Mouse (Mus musculus) megakaryocyte, embryonic 14.5 days (primary cell): ENCODE results near the gene Olfr215. TPM values are rescaled to one million over a fixed set of nuclear protein-coding genes. Genes with fewer than 3 reads are reported as not detected.
A peak's percentile ranks its signal among the peaks of the same experiment; 100 is the strongest.
"Not testable (repeated sequence)": the region's sequence is repeated elsewhere in the genome, so short reads cannot be mapped to it uniquely, and the experiment has no call there.

Source experiments
- H3K27me3 ChIP-seq: replicated peaks from 2 replicates; pipeline ENCODE3; 2012; ENCODE audit warnings: inconsistent platforms
- H3K36me3 ChIP-seq: replicated peaks from 2 replicates; pipeline ENCODE3; 2012; ENCODE audit warnings: low read length, inconsistent platforms, mixed read lengths
- H3K4me1 ChIP-seq: 2 replicates; pipeline ENCODE4 v1.6.1; 2012; ENCODE audit warnings: inconsistent platforms
- H3K4me3 ChIP-seq: replicated peaks from 2 replicates; pipeline ENCODE3; 2012; ENCODE audit warnings: moderate library complexity, mild to moderate bottlenecking, inconsistent platforms
- H3K9me3 ChIP-seq: 2 replicates; pipeline ENCODE4 v1.6.1; 2012; ENCODE audit warnings: inconsistent platforms
- FLI1 ChIP-seq: IDR thresholded peaks from 2 replicates; pipeline ENCODE4 v1.6.1; 2012; ENCODE audit warnings: low read length, inconsistent platforms, mixed read lengths
- GATA1 ChIP-seq: IDR thresholded peaks from 3 replicates; pipeline ENCODE4 v1.6.1; 2012; ENCODE audit warnings: mixed read lengths, low read length, inconsistent platforms, borderline replicate concordance
- polyA plus RNA-seq: library from polyadenylated mRNA; stranded (reverse); fragments of >175 nt; gene quantifications from 2 replicates; pipeline ENCODE4 v1.2.3, GENCODE M21; 2012; ENCODE audit warnings: low replicate concordance; ENCODE audit not compliant: insufficient read depth

The Olfr215 gene
- polyA plus RNA-seq, result not detected in 2 replicates

GRCm38 (mm10) chr6:116584095-116584494 is at the start of gene Olfr215:
TSS of gene Olfr215 (minus strand) at chr6:116584195.
- H3K36me3 ChIP-seq, result no peaks in the 10 kb centered on the region
- no peaks in the 10 kb centered on the region for H3K9me3 ChIP-seq
- H3K4me3 ChIP-seq, result no peak within 1 kb of the TSS
- peaks cover 3% of the 10 kb centered on the region; the same call in 1 of the 2 replicates for H3K4me1 ChIP-seq
- TF ChIP-seq GATA1, result no peak
- TF ChIP-seq FLI1, result no peak
- H3K27me3 ChIP-seq, result peaks cover 13% of the 10 kb centered on the region

- peaks cover under 1% of the 10 kb centered on the region for H3K36me3 ChIP-seq
- peaks cover 82% of the 10 kb centered on the region for H3K4me1 ChIP-seq
- H3K27me3 ChIP-seq, result no peaks in the 10 kb centered on the region
- no peak overlapping the region for H3K4me3 ChIP-seq
- TF ChIP-seq FLI1 (no peak), GATA1 (no peak)
- H3K9me3 ChIP-seq, result no peaks in the 10 kb centered on the region
Measured at GRCm38 (mm10) chr6:116632129-116632528, 48.1 kb upstream of the Olfr215 start.

- H3K4me1 ChIP-seq, result peaks cover 75% of the 10 kb centered on the region
- H3K4me3 ChIP-seq, result peak overlapping the region; percentile 77
- no peak for TF ChIP-seq FLI1
- TF ChIP-seq GATA1, result no peak
- H3K9me3 ChIP-seq, result no peaks in the 10 kb centered on the region
- peaks cover 11% of the 10 kb centered on the region for H3K36me3 ChIP-seq
- no peaks in the 10 kb centered on the region for H3K27me3 ChIP-seq
Measured at GRCm38 (mm10) chr6:116629766-116630165, 45.8 kb upstream of the Olfr215 start.

GRCm38 (mm10) chr6:116628539-116629171 is 44.7 kb upstream of the Olfr215 start, which contains the start of gene Zfp422:
TSS of gene Zfp422 (minus strand) at chr6:116628999.
- peak within 1 kb of the TSS; percentile 96 for H3K4me3 ChIP-seq
- H3K36me3 ChIP-seq, result peaks cover 15% of the 10 kb centered on the region
- peaks cover 73% of the 10 kb centered on the region for H3K4me1 ChIP-seq
- TF ChIP-seq GATA1 (no peak), FLI1 (no peak)
- H3K9me3 ChIP-seq, result no peaks in the 10 kb centered on the region
- no peaks in the 10 kb centered on the region for H3K27me3 ChIP-seq

- H3K36me3 ChIP-seq, result peaks cover 15% of the 10 kb centered on the region
- TF ChIP-seq GATA1 (no peak), FLI1 (no peak)
- no peaks in the 10 kb centered on the region for H3K9me3 ChIP-seq
- peaks cover 78% of the 10 kb centered on the region for H3K4me1 ChIP-seq
- peak overlapping the region; percentile 96 for H3K4me3 ChIP-seq
- H3K27me3 ChIP-seq, result no peaks in the 10 kb centered on the region
Measured at GRCm38 (mm10) chr6:116628095-116628494, 44.1 kb upstream of the Olfr215 start.

GRCm38 (mm10) chr6:116626417-116626816 is 42.4 kb upstream of the Olfr215 start:
- H3K27me3 ChIP-seq, H3K4me3 ChIP-seq, H3K9me3 ChIP-seq: not testable (repeated sequence)
- peaks cover 85% of the 10 kb centered on the region for H3K4me1 ChIP-seq
- peaks cover 15% of the 10 kb centered on the region for H3K36me3 ChIP-seq

- H3K36me3 ChIP-seq, result peaks cover 9% of the 10 kb centered on the region
- peak overlapping the region; percentile 74 for H3K4me3 ChIP-seq
- H3K27me3 ChIP-seq, result no peaks in the 10 kb centered on the region
- H3K9me3 ChIP-seq, result no peaks in the 10 kb centered on the region
- H3K4me1 ChIP-seq, result peaks cover 77% of the 10 kb centered on the region
- peak; percentile 72 for TF ChIP-seq FLI1
- no peak for TF ChIP-seq GATA1
Measured at GRCm38 (mm10) chr6:116621318-116622023, 37.5 kb upstream of the Olfr215 start.

GRCm38 (mm10) chr6:116618073-116618472 is 34.1 kb upstream of the Olfr215 start:
- H3K27me3 ChIP-seq, result no peaks in the 10 kb centered on the region
- H3K4me1 ChIP-seq, result peaks cover 74% of the 10 kb centered on the region
- H3K4me3 ChIP-seq, result no peak overlapping the region
- TF ChIP-seq FLI1 (no peak), GATA1 (no peak)
- H3K36me3 ChIP-seq, result no peaks in the 10 kb centered on the region
- H3K9me3 ChIP-seq, result no peaks in the 10 kb centered on the region

- no peaks in the 10 kb centered on the region for H3K36me3 ChIP-seq
- peaks cover 6% of the 10 kb centered on the region; the same call in 1 of the 2 replicates for H3K9me3 ChIP-seq
- H3K4me3 ChIP-seq, result no peak overlapping the region
- no peaks in the 10 kb centered on the region for H3K27me3 ChIP-seq
- H3K4me1 ChIP-seq, result peaks cover 53% of the 10 kb centered on the region
- TF ChIP-seq FLI1 (no peak), GATA1 (no peak)
Measured at GRCm38 (mm10) chr6:116615719-116616118, 31.7 kb upstream of the Olfr215 start.

- Histone ChIP-seq H3K27me3 (peaks cover 4% of the 10 kb centered on the region), H3K9me3 (0 out of 2 replicates have a peak, but pooled peaks cover under 1% of the 10 kb centered on the region), H3K4me1 (peaks cover 13% of the 10 kb centered on the region), H3K4me3 (no peak overlapping the region), H3K36me3 (no peaks in the 10 kb centered on the region)
- TF ChIP-seq GATA1, result no peak
- TF ChIP-seq FLI1, result no peak
Measured at GRCm38 (mm10) chr6:116607230-116607629, 23.2 kb upstream of the Olfr215 start.

- not testable (repeated sequence) for H3K9me3 ChIP-seq, H3K36me3 ChIP-seq, H3K4me3 ChIP-seq, H3K27me3 ChIP-seq, H3K4me1 ChIP-seq
Measured at GRCm38 (mm10) chr6:116600969-116601368, 17.0 kb upstream of the Olfr215 start.
